Comparison of ENCODE assay signal across 25 mouse cellular contexts in the genomic region with DNA sequence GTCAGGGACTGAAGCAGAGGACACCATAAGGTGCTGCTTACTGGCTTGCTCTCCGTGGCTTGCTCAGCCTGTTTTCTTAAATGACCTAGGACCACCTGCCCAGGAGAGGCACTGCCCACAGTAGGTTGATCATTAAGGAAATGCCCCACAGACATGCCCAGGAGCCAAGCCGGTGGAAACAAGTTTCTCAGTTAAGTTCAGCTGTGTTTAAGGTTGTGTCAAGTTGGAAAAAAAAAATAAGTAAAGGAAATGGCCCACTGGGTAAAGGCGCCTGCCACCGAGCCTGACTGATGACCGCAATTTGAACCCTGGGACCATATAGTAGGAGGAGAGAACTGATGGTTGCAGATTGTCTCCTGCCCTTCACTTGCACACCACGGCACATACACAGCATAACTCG.
DNase-seq lines count a peak whose midpoint lies in the region; ATAC-seq and TF ChIP-seq lines count a peak whose summit lies in the region.
"Had no signal": no experiment of that assay in that cellular context is flagged by ENCODE, and none has a peak within 500 bp of the region (broad histone marks: within the 10 kb centered on the region; RNA-seq: fewer than 3 reads in every experiment).

No protein-coding gene starts in this region.

- no peaks in the 10 kb centered on the region for H3K9me3 ChIP-seq in kidney, embryonic 15.5 days (replicated peaks)
- no peaks in the 10 kb centered on the region for H3K9me3 ChIP-seq in kidney, postnatal 0 days (replicated peaks; ENCODE audit: low read length)
- H3K9me3 ChIP-seq: embryonic facial prominence, embryonic 10.5 days; embryonic facial prominence, embryonic 12.5 days; forebrain, embryonic 13.5 days; forebrain, embryonic 15.5 days had no signal

- no peak for TF ChIP-seq CTCF in kidney, adult 2 months (conservative IDR thresholded peaks at IDR 0.05; ENCODE audit: insufficient read depth, insufficient read length, low read depth, low read length)
- no peak for TF ChIP-seq CTCF in kidney, postnatal 0 days (IDR thresholded peaks at IDR 0.05; ENCODE audit: low read depth)

- 25% methylated on average over 7 of the region's 7 CpGs for WGBS in kidney, adult 2 months
- WGBS in kidney, embryonic 15.5 days: 18% methylated on average over 7 of the region's 7 CpGs
- 27% methylated on average over 7 of the region's 7 CpGs for WGBS in kidney, postnatal 0 days

- no peak for TF ChIP-seq POLR2A in kidney, adult 2 months (IDR thresholded peaks at IDR 0.05; ENCODE audit: low read depth, low read length)

- DNase-seq in kidney, adult 2 months: peak; percentile 24
- DNase-seq in kidney, adult 9 months: no peak
- no peak for DNase-seq in kidney, adult 11 months
- DNase-seq in kidney, postnatal 0 days (ENCODE audit: low spot score): peak; percentile 55
- no peak for DNase-seq in kidney, postnatal 36 days
- DNase-seq in kidney, postnatal 4 days: peak; percentile 46 to 69
- no peak for DNase-seq in cerebellum, postnatal 10 days
- DNase-seq: adrenal gland, adult 8-10 months; adrenal gland, postnatal 14 days; adrenal gland, postnatal 36 days; B cell, adult 2 months; cerebellum, adult 11 months; cerebellum, adult 18-20 months; cerebellum, adult 8-10 months; cerebellum, adult 9-11 months; cerebellum, postnatal 25 days had no signal

- peaks cover 3% of the 10 kb centered on the region; the same call in 1 of the 2 replicates for H3K4me1 ChIP-seq in kidney, adult 2 months (ENCODE audit: control insufficient read depth, insufficient read depth, low read length)
- H3K4me1 ChIP-seq in kidney, embryonic 15.5 days: peaks cover 91% of the 10 kb centered on the region
- peaks cover 47% of the 10 kb centered on the region for H3K4me1 ChIP-seq in kidney, postnatal 0 days (replicated peaks; ENCODE audit: insufficient read depth, low read length)

- H3K27me3 ChIP-seq in kidney, adult 2 months (replicated peaks; ENCODE audit: control insufficient read depth, insufficient read depth, low read length): no peaks in the 10 kb centered on the region
- H3K27me3 ChIP-seq in kidney, embryonic 15.5 days: no peaks in the 10 kb centered on the region
- no peaks in the 10 kb centered on the region for H3K27me3 ChIP-seq in kidney, postnatal 0 days (ENCODE audit: insufficient read depth, low read length)
- H3K27me3 ChIP-seq: embryonic facial prominence, embryonic 12.5 days; Patski had no signal

- peak overlapping the region; percentile 1; the same call in 1 of the 2 replicates for H3K27ac ChIP-seq in kidney, adult 2 months (ENCODE audit: insufficient read depth, low read depth, low read length)
- H3K27ac ChIP-seq in kidney, embryonic 15.5 days: peak overlapping the region; percentile 88
- H3K27ac ChIP-seq in kidney, postnatal 0 days: peak overlapping the region; percentile 86
- H3K27ac ChIP-seq: embryonic facial prominence, embryonic 10.5 days; embryonic facial prominence, embryonic 12.5 days; forebrain, embryonic 13.5 days; forebrain, embryonic 15.5 days had no signal

- H3K9ac ChIP-seq in kidney, embryonic 15.5 days: no peak overlapping the region
- no peak overlapping the region for H3K9ac ChIP-seq in kidney, postnatal 0 days (ENCODE audit: low read depth, low read length)
- H3K9ac ChIP-seq: embryonic facial prominence, embryonic 12.5 days; forebrain, embryonic 13.5 days; forebrain, embryonic 15.5 days had no signal

- no peaks in the 10 kb centered on the region for H3K36me3 ChIP-seq in kidney, adult 2 months (ENCODE audit: control insufficient read depth, insufficient read depth, low read length)
- H3K36me3 ChIP-seq in kidney, embryonic 15.5 days: peaks cover 9% of the 10 kb centered on the region; the same call in 1 of the 2 replicates
- no peaks in the 10 kb centered on the region for H3K36me3 ChIP-seq in kidney, postnatal 0 days (ENCODE audit: insufficient read depth, low read length)
- H3K36me3 ChIP-seq: embryonic facial prominence, embryonic 12.5 days; forebrain, embryonic 15.5 days; G1E had no signal

- ATAC-seq in kidney, embryonic 15.5 days (replicated peaks; ENCODE audit: low FRiP score): peak; percentile 45; the same call in 1 of the 2 replicates
- peak; percentile 66 for ATAC-seq in kidney, postnatal 0 days (replicated peaks; ENCODE audit: low FRiP score, low read depth)
- ATAC-seq: activated CD4-positive, CD25-positive, alpha-beta regulatory T cell, adult 4 months; CD4-positive, CD25-positive, alpha-beta regulatory T cell, adult 4 months had no signal

- no peak overlapping the region for H3K4me3 ChIP-seq in kidney, adult 2 months (ENCODE audit: insufficient read depth, low read depth, low read length)
- H3K4me3 ChIP-seq in kidney, embryonic 15.5 days (replicated peaks): no peak overlapping the region
- no peak overlapping the region for H3K4me3 ChIP-seq in kidney, postnatal 0 days (replicated peaks; ENCODE audit: low read depth, low read length)
- H3K4me3 ChIP-seq: embryonic facial prominence, embryonic 10.5 days; embryonic facial prominence, embryonic 12.5 days; forebrain, embryonic 13.5 days; forebrain, embryonic 15.5 days had no signal

- H3K4me2 ChIP-seq in kidney, embryonic 15.5 days: no peak overlapping the region
- H3K4me2 ChIP-seq in kidney, postnatal 0 days (ENCODE audit: low read length): no peak overlapping the region
- H3K4me2 ChIP-seq: embryonic facial prominence, embryonic 12.5 days; forebrain, embryonic 13.5 days; forebrain, embryonic 15.5 days had no signal

Comparison
In these comparisons a context has a peak if more than half of its experiments do, and no peak if none do; other contexts are left out.
1. DNase-seq: peak in kidney, adult 2 months (single experiment), kidney, postnatal 0 days (single experiment) and kidney, postnatal 4 days (2 of 2); none in kidney, adult 9 months (single experiment), kidney, adult 11 months (single experiment), kidney, postnatal 36 days (0 of 2) and cerebellum, postnatal 10 days (0 of 2).
2. H3K27ac ChIP-seq: peak in every context shown above with its lines; median percentile 88 in kidney, embryonic 15.5 days; 86 in kidney, postnatal 0 days; 1 in kidney, adult 2 months.